Mouse (Mus musculus) frontal cortex, postnatal 14 days (tissue): ENCODE measurements at regions not wholly inside any gene's neighbourhood (a gene's known extent, or its start where the extent isn't known, plus 50 kb on each side); places are given as distances from the start of the nearest gene placed in this dataset.
A peak's percentile ranks its signal among the peaks of the same experiment; 100 is the strongest.
"Not testable (repeated sequence)": the region's sequence is repeated elsewhere in the genome, so short reads cannot be mapped to it uniquely, and the experiment has no call there.

Experiments used
- DNase-seq, 2 experiments: peaks; one replicate each; pipeline ENCODE4 v3.0.0; 2022; ENCODE audit warnings: low spot score in 2 of 2

DNA sequence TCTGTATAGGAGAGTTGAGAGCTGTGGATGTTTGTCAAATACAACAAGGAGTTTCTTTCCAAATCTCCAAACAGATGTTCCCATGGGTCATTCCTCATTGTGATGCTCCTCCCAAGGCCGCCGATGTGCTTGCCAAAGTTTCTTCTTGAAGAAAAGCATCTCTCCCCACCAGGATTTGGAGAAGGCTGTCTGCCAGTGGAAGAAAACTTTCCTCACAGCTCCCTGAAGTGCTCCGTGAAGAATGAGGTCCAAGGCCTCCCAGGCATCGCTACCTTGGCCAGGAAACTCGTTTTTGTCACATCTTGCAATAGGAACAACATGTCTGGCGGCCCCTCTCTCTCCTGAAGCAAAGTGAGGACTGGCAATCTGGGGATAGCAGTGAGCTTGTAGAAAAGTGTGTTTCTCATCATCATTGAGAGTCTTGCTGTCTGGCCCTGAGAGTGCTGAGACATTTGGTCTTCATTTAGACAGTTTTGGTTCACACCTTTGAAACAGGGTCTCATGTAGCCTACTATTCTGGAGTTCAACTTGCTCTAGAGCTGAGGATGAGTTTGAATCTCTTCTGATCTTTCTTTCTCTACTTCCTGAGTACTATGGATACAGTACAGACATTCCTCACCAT, 386.9 kb upstream of the Klhl29 start:
- DNase-seq = no peak

GRCm38 (mm10) chr12:5759485-5759884, 384.0 kb upstream of the Klhl29 start:
- DNase-seq = no peak

DNA sequence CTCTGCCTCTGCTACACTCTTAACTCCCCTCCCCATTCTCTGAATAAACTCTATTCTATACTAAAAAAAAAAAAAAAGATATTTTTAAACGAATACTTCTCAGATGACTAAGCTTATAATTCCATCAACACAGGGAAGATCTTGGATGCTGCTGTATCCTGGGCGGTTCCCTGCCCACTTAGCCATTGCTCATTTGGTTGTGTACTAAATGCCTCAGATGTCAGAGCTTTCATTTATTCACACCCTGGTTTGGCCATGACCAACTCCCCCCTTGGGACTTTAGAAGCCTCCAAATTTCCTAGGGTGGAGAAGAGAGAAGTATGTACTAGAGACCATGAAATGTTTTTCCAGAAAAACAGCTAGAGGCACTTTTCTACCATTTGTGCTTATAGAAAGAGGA, 382.3 kb upstream of the Klhl29 start:
- DNase-seq = no peak

DNA sequence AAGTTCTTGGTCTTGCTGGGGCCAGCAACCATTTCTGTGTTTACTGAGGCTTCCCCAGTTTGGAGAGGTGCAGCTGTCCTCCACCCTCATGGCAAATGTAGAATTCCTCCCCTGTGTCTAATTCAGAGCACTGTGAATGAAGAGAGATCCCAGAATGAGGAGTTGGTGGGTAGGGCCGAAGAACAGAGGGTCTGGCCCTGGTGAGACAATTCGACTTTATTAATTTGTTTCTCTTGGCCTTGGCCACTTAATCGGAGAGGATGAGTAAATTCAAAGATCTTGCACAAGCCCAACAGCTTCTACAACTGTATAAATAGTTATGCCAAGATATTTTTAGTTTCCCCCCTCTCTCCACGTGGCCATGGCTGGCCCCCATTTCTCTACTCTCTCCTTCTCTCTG, 381.9 kb upstream of the Klhl29 start:
- DNase-seq = no peak

DNA sequence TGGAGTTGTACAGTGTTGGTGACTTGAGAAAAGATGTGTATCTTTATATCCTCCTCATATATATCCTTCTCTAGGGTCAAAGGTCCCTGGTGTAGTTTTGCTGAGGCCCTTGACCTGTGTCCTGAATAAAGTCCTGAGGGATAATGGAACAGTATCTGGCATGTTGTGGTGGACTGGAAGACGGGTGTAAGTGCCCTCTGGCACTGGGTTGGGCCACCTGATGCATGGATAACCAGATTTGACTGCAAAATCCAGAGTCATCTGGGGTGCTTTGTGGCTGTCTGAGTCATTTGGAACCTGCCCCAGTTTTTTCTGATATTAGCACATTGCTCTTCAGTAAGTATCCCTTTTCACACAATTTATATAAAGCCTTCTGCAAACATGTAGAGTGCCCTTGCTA, 378.3 kb upstream of the Klhl29 start:
- no peak for DNase-seq

GRCm38 (mm10) chr12:5744086-5744709, 368.7 kb upstream of the Klhl29 start:
- no peak for DNase-seq

DNA sequence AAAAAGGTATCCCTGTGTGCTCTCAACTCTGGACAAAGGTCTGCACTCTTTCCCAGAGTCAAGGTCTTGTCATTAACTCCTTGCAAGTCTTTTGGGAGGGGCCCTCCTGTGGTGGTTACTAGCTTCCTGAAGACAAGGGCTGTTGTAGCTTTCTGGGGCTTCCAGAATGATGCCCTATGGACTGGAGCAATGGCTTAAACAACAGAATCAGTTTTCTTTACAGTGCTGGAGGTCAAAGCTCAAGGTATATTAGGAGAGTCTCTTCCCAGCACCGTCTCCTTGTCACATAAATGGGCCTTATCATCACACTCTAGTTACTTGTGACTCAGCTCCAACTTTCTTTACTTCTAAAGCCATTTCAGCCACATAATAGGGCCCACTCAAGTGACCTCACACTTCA, 360.6 kb upstream of the Klhl29 start:
- DNase-seq = no peak

DNA sequence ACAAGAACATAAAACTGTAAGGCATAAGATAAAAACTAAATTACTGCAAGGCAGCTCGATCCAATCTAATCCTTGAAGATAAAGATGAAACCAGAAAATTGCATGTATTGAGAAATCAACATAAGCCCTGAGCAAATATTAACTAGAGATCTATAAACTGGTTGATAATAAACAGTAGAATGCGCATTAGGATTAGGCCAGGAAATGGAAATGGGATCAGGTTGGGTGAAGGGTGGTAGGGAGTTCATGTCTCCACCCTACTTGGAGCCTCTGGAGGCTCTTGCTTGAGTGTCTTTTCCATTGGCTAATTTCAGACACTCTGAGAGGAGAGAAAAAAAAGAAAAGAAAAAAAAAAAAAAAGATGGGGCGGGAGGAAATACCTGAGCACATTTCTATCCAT, 359.4 kb upstream of the Klhl29 start:
- DNase-seq = no peak

- no peak for DNase-seq
Measured at GRCm38 (mm10) chr12:5723113-5723512, 347.6 kb upstream of the Klhl29 start.

DNA sequence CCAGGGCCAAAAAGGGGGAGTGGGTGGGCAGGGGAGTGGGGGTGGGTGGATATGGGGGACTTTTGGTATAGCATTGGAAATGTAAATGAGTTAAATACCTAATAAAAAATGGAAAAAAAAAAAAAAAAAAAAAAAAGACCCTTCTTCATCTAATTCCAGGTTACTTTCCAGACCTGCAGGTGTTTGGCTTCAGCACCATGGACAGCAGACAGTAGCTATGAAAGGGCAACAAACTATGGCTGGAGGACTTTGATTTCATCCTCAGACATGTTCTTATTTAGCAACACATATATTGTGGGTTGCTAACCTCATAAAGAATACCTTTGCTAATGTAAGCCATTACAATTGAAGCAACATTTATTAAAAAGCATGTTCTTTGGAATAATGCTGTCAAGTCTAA, 342.0 kb upstream of the Klhl29 start:
- DNase-seq = not testable (repeated sequence)

GRCm38 (mm10) chr12:5698778-5699454, 323.4 kb upstream of the Klhl29 start:
- no peak for DNase-seq

- DNase-seq = no peak
Measured at GRCm38 (mm10) chr12:5682182-5682581, 306.7 kb upstream of the Klhl29 start.

- not testable (repeated sequence) for DNase-seq
Measured at GRCm38 (mm10) chr12:5678126-5678525, 302.6 kb upstream of the Klhl29 start.

- no peak for DNase-seq
Measured at GRCm38 (mm10) chr12:5668486-5668885, 293.0 kb upstream of the Klhl29 start.

GRCm38 (mm10) chr12:5637571-5638275, 262.2 kb upstream of the Klhl29 start:
- peak in 1 of 2 experiments; percentile 6 for DNase-seq

- DNase-seq = no peak
Measured at GRCm38 (mm10) chr12:5633971-5634370, 258.5 kb upstream of the Klhl29 start.

DNA sequence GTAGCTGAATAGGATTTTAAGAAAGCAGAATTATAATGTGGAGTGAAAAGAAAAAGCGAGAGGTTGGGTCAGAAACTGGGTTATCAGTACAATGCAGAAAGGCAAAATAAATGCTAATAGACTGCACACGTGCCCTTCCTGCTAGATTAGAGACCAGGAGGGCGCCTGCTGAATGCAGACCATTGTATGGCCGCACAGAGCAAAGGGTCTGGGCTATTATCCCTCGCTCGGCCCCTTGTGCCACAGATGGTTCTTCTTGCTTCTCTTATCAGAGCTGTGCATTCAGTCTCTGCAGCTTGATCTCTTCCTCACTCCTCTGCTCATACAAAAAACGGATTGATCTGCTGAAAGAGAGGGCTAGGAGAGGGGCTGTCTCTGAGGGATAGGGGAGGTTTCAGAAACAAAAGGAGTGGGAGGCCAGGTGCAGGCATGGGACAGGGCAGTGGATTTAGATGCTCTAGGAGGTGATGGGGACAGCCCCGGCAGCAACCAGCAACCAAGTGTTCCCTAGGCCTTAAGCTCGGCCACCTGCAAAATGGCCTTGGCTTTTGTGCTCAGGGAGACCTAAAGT, 225.7 kb upstream of the Klhl29 start:
- DNase-seq = no peak

GRCm38 (mm10) chr12:5599426-5599825, 223.9 kb upstream of the Klhl29 start:
- no peak for DNase-seq

- no peak for DNase-seq
Measured at GRCm38 (mm10) chr12:5598961-5599360, 223.5 kb upstream of the Klhl29 start.

GRCm38 (mm10) chr12:5572831-5573230, 197.3 kb upstream of the Klhl29 start:
- DNase-seq = peak; percentile 16 to 22

DNA sequence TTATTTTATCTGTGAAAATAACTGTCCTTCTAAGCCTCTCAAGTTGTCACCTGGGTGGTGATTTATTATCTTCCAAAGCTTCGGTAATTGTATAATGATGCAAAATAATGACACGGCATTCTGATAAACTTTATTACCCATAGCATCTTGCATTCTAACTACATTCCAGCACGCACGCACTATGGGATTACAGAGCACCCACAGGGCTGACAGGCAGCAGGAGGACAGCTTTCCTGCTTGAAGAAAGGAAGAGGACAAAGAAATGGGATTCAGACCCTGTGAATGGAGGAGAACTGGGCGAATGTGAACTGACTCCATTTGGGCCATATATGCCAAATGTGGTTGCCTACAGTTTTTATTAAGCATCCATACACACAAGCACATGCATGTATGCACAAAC, 193.5 kb upstream of the Klhl29 start:
- no peak for DNase-seq

- no peak for DNase-seq
Measured at GRCm38 (mm10) chr12:5566231-5566630, 190.7 kb upstream of the Klhl29 start.
